Mouse (Mus musculus) stomach, postnatal 0 days (tissue): ENCODE data around the gene Prdm1.

Experiments
- CTCF ChIP-seq: IDR thresholded peaks from 2 replicates; pipeline ENCODE4 v1.5.1; 2016; ENCODE audit warnings: antibody characterized with exemption, low read depth, mild to moderate bottlenecking, moderate library complexity
- EP300 ChIP-seq: optimal IDR thresholded peaks from 2 replicates; pipeline ENCODE3; 2016; ENCODE audit warnings: antibody characterized with exemption

DNA sequence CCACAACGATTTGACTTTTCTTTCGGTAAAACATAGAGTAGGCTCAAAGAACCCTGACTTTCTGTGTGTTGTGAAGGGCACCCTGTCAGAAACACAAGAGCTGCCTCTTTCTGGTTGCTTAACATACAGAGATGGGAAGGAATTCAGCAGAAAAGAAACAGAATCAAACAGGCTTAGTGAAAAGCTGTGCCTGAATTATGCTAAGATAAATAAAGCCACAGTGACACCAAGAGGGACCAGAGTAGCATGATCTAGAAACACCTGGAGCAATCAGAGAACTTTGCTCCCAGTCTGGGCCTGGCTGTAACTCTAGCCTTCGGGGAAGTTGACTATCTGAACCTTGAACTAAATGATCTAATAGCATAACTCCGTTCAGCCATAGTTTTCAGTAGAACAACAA lies 73.5 kb downstream of the Prdm1 start:
- TF ChIP-seq EP300 (no peak), CTCF (peak; percentile 62)
